Mouse (Mus musculus) midbrain, postnatal 0 days (tissue): ENCODE measurements around the gene Rpl18. TPM values are rescaled to one million over a fixed set of nuclear protein-coding genes. Genes with fewer than 3 reads are reported as not detected.

Experiments
- ATAC-seq: fragments of 200-750 bp; cut with Nextera tagmentation; 2 replicates; pipeline ENCODE4 v1.8.0; 2017; ENCODE audit warnings: moderate number of reproducible peaks, mild to moderate bottlenecking, moderate TSS enrichment, moderate library complexity; ENCODE audit not compliant: low FRiP score
- DNase-seq: peaks from one replicate; pipeline ENCODE4 v3.0.0-alpha.2; 2015; ENCODE audit warnings: low spot score
- H3K27ac ChIP-seq: fragments of 300-500 bp; sonication (generic); 2 replicates; pipeline ENCODE4 v1.5.1; 2014; ENCODE audit warnings: low read depth, mild to moderate bottlenecking, low read length, mixed read lengths
- H3K27me3 ChIP-seq: fragments of 300-500 bp; sonication (generic); 2 replicates; pipeline ENCODE4 v1.6.1; 2014; ENCODE audit warnings: low read length, control low read depth, mixed read lengths; ENCODE audit not compliant: insufficient read depth
- H3K36me3 ChIP-seq: fragments of 300-500 bp; sonication (generic); 2 replicates; pipeline ENCODE4 v1.6.1; 2014; ENCODE audit warnings: low read length, control low read depth, mixed read lengths; ENCODE audit not compliant: insufficient read depth
- H3K4me1 ChIP-seq: fragments of 300-500 bp; sonication (generic); 2 replicates; pipeline ENCODE4 v1.6.1; 2014; ENCODE audit warnings: mild to moderate bottlenecking, control low read depth, antibody characterized with exemption, low read length, mixed read lengths; ENCODE audit not compliant: insufficient read depth
- H3K4me2 ChIP-seq: fragments of 300-500 bp; sonication (generic); 2 replicates; pipeline ENCODE4 v1.6.1; 2014; ENCODE audit warnings: low read depth, mild to moderate bottlenecking, low read length, mixed read lengths; ENCODE audit not compliant: poor library complexity, severe bottlenecking
- H3K4me3 ChIP-seq: fragments of 300-500 bp; sonication (generic); 2 replicates; pipeline ENCODE4 v1.5.1; 2014; ENCODE audit warnings: low read depth, mild to moderate bottlenecking, low read length, moderate library complexity
- H3K9ac ChIP-seq: fragments of 300-500 bp; sonication (generic); replicated peaks from 2 replicates; pipeline ENCODE4 v1.6.1; 2014; ENCODE audit warnings: mild to moderate bottlenecking, low read length, moderate library complexity, mixed read lengths; ENCODE audit not compliant: poor library complexity, severe bottlenecking
- H3K9me3 ChIP-seq: fragments of 300-500 bp; sonication (generic); 2 replicates; pipeline ENCODE4 v1.6.1; 2016; ENCODE audit warnings: low read length, control low read depth
- CTCF ChIP-seq: IDR thresholded peaks from 2 replicates; pipeline ENCODE4 v1.5.1; 2016; ENCODE audit warnings: antibody characterized with exemption, mild to moderate bottlenecking
- WGBS: fragments of 180-500 bp; shearing (Covaris S2); extraction: QIAGEN DNeasy Blood & Tissue Kit; methylation state at CpG from one replicate; pipeline ENCODE4 v1.1.7; 2014; 5-methylcytosine and 5-hydroxymethylcytosine counted together
- polyA plus RNA-seq: library from polyadenylated mRNA; unstranded; fragments of >200 nt; fragmentation: Nextera tagmentation; extraction: Ambion mirVana; gene quantifications from 2 replicates; pipeline ENCODE4 v1.2.1, GENCODE M21; 2015
- total RNA-seq: library from RNA; depleted of rRNA; stranded (reverse); fragments of >200 nt; gene quantifications from 2 replicates; pipeline ENCODE4 v1.2.3, GENCODE M21; 2014

Rpl18 gene
- total and polyA plus RNA-seq, 2 experiments from 2014 or later, result 473 to 989 TPM

DNA sequence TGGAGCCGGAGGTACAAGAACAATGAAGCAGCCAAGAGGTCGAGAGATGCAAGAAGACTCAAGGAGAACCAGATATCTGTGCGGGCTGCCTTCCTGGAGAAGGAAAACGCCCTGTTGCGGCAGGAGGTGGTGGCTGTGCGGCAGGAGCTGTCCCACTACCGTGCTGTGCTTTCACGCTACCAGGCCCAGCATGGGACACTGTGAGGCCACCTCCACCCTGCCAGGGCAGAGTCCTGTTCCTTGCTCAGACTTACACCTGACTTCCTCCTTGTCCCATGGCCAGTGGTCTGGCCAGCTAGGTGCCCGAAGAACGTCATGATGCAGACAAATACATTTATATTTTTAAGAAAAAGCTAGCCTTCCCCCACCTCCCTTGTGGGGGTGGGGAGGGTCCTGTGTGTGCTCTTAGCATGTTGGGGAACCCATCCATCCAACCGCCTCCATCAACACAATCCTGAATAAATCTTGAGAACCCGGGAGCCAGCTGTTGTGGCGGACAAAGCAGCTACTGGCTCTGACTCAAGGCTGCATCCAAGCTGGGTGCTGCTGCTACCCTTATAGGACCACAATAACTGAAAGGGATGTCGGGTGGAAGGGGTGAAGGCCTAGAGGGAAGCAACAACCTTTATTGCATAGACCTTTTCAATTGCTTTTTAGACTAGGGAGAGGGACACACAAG is 5.4 kb upstream of the Rpl18 start:
- peaks cover 32% of the 10 kb centered on the region for H3K4me1 ChIP-seq
- no peaks in the 10 kb centered on the region for H3K27me3 ChIP-seq
- ATAC-seq (no peak), DNase-seq (no peak)
- peaks cover 32% of the 10 kb centered on the region for H3K36me3 ChIP-seq
- H3K27ac ChIP-seq, result peak overlapping the region; percentile 69
- peak overlapping the region; percentile 15 for H3K4me2 ChIP-seq
- H3K4me3 ChIP-seq, result no peak overlapping the region
- TF ChIP-seq CTCF, result no peak
- no peaks in the 10 kb centered on the region for H3K9me3 ChIP-seq
- no peak overlapping the region for H3K9ac ChIP-seq
- 61% methylated on average over 14 of the region's 14 CpGs for WGBS

DNA sequence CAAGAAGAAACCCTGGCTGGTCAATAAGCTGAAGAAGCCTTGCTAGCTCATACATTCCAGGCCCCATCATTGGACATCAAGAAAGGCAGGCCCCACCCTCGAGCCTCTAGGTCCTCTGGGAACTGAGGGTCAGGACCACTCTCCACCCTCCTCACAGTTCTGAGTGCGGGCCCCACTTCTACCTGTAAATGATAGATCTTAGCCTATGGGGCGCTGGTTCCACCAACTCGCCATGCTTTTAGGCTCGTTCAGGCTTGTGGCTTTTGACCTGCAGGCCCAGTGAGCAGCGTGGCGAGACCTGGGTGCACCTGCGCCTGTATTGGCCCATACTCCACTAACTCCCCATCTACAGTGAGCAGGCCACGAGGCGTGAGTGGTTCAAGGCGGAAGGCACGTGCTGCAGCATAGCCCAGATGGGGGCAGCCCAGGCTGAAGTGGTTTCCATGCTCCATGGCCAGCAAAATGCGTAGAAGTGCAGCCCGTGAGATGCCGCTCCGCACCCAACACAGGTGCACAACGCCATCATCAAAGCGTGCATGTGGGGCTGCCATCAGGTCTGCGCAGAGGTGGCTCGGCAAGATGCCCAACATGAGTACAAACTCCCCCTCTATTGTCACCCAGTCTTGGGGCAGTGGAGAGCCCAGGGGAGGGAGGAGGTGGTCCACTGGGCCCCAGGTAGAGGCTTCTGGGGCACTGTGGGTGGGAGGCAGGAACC is 4.6 kb upstream of the Rpl18 start:
- ATAC-seq (no peak), DNase-seq (no peak)
- H3K27me3 ChIP-seq, result no peaks in the 10 kb centered on the region
- TF ChIP-seq CTCF, result no peak
- no peak overlapping the region for H3K9ac ChIP-seq
- peaks cover 29% of the 10 kb centered on the region for H3K4me1 ChIP-seq
- 90% methylated on average over 20 of the region's 20 CpGs for WGBS
- H3K9me3 ChIP-seq, result no peaks in the 10 kb centered on the region
- no peak overlapping the region for H3K4me2 ChIP-seq
- peaks cover 32% of the 10 kb centered on the region for H3K36me3 ChIP-seq
- no peak overlapping the region for H3K4me3 ChIP-seq
- H3K27ac ChIP-seq, result peak overlapping the region; percentile 69

DNA sequence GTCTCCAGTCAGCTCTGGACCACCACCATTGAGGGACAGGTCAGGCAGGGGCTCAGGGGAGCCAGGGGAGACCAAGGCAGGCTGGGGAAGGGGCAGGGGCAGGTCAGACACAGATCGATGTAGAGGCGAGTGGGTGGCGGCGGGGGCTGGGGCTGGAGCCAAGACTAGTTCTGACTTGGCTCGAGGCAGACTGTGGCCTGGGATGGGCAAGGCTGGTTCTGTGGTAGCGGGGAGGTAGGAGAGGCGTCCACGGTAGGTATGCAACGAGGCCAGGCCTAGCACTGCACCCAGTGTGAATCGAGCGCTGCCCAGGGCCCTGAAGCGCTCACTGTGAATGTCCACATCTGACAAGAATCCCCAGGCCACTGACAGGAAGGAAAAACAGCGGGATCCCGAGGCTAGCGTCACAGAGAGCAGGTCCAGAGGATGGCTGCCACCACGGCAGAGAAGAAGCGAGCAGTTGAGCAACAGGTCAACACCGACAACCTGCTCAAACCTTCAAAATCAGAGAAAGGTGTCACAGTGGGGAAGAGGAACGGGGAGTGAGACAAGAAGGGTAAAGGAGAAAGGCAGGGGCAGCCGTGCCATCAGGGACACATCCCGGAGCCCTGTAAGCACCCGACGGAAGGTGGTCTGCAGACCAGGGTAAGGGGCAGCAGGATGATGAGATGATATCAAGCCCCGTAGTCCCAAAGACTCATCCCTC is 3.8 kb upstream of the Rpl18 start:
- H3K4me1 ChIP-seq, result peaks cover 25% of the 10 kb centered on the region
- no peak for TF ChIP-seq CTCF
- WGBS, result 90% methylated on average over 24 of the region's 24 CpGs

DNA sequence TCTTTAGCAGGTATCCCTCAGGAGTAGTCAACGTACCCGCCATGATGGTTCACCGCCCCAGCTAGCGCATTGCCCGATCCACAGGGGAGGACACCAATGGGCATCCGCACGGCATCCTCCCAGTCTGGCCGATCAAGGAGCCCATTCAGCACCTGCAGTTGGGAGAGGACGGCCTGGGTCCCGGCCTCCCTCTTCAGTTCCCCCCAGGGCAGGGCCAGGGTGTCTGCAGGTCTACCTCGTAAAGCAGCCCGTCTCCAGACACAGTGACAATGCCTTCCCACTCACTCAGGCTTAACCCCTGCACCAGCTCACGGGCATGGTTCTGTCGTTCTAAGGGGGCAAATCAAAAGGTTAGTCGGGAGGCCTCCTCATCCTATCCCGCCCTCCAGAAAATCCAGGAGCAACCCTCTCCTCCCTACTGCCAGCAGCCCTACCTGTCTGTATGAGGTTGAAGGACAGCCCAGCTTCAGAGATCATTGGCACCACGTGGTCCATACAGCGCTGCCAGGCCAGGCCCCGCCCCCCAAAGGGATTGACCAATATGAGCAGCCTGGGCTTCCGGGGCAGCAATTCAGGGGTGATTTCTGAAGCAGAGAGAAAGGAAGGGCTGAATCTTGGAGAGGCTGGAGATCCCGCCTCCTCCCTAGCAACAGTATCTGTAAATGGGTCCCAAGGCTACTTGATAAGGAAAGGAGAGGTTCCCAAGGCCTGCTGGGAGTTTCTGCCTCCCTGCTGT is 3.1 kb upstream of the Rpl18 start:
- Histone ChIP-seq H3K27ac (no peak overlapping the region), H3K36me3 (peaks cover 32% of the 10 kb centered on the region), H3K27me3 (no peaks in the 10 kb centered on the region), H3K4me3 (no peak overlapping the region), H3K4me1 (peaks cover 25% of the 10 kb centered on the region), H3K9ac (no peak overlapping the region), H3K4me2 (no peak overlapping the region), H3K9me3 (no peaks in the 10 kb centered on the region)
- WGBS, result 87% methylated on average over 21 of the region's 21 CpGs
- DNase-seq (no peak), ATAC-seq (no peak)
- TF ChIP-seq CTCF, result no peak

More for the DNA sequence above, 3.8 kb upstream of the Rpl18 start:
- H3K4me3 ChIP-seq, result no peak overlapping the region
- H3K27me3 ChIP-seq, result no peaks in the 10 kb centered on the region
- ATAC-seq (no peak), DNase-seq (no peak)
- no peak overlapping the region for H3K27ac ChIP-seq
- no peak overlapping the region for H3K9ac ChIP-seq
- no peak overlapping the region for H3K4me2 ChIP-seq
- peaks cover 32% of the 10 kb centered on the region for H3K36me3 ChIP-seq
- H3K9me3 ChIP-seq, result no peaks in the 10 kb centered on the region

DNA sequence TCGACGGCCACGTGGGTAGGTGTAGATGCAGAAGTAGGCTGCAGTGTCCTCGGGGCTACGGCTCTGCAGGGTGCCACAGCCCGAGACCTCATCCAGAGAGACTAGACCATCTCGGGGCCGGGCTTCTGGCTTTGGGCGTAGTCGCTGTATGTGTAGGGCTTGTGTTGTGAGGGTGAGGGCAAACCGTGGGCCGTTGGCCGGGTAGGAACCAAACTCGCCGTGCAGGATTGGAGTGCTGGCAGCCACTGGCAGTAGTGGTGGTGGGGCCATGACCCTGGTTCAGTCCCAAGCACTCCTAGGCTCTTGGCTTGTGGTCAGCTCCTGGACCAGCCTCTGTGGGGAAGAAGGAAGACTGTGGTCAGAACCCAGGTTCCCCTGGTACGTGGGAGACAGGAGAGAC is 1.9 kb upstream of the Rpl18 start:
- Histone ChIP-seq H3K36me3 (peaks cover 32% of the 10 kb centered on the region), H3K4me2 (no peak overlapping the region), H3K4me1 (peaks cover 17% of the 10 kb centered on the region), H3K4me3 (no peak overlapping the region), H3K9ac (no peak overlapping the region), H3K27me3 (no peaks in the 10 kb centered on the region), H3K9me3 (no peaks in the 10 kb centered on the region), H3K27ac (no peak overlapping the region)
- WGBS, result 92% methylated on average over 16 of the region's 16 CpGs
- DNase-seq, result no peak
- no peak for ATAC-seq
- no peak for TF ChIP-seq CTCF
